Mouse (Mus musculus): Measurements from ENCODE around the gene Psmb6.
"Not testable (repeated sequence)": the region's sequence is repeated elsewhere in the genome, so short reads cannot be mapped to it uniquely, and the experiment has no call there.

The Psmb6 gene

DNA sequence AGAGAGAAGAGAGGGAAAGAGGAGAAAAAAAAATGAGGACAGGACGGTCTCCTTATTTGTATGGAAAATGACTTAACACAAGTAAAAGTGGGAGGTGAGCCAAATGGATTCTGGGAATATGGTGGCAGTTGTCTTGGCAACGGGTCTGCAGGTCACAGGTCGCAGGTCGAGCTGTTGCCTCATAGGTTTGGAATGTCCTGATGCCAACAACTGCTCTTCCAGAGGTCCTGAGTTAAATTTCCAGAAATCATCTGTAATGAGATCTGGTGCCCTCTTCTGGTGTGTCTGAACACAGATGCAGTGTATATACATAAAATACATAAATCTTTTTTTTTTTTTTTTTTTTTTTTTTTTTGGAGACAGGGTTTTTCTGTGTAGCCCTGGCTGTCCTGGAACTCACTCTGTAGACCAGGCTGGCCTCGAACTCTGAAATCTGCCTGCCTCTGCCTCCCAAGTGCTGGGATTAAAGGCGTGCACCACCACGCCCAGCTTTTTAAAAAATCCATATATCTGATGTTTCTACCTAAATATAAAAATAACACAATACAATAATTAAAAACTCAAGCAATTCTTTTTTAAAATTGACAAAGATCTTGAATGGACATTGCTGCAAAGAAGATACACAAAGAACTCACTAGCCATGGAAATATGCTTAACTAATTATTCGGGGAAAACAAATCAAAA, 1.7 kb upstream of the Psmb6 start:
- DNase-seq = not testable (repeated sequence)

- DNase-seq = no peak
These were observed 385 bp upstream of the Psmb6 start for GRCm38 (mm10) chr11:70524782-70525181.

DNA sequence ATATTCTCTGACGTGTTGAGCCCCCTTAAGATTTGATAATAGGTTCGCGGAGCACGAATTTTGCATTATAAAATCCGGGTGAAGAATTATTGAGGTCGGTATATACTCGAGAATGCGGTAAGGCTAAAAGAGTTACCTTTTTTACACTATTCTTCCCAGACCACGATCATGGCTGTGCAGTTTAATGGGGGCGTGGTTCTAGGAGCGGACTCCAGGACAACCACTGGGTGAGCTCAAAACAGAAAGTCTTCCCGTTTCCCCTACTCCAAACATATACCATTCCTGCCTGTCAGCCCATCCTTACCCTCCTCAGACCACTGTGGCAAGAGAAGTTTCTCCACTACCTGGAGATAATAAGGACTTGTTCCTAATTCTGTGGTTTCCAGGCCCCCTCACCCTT, 559 bp downstream of the Psmb6 start:
- DNase-seq = no peak

DNA sequence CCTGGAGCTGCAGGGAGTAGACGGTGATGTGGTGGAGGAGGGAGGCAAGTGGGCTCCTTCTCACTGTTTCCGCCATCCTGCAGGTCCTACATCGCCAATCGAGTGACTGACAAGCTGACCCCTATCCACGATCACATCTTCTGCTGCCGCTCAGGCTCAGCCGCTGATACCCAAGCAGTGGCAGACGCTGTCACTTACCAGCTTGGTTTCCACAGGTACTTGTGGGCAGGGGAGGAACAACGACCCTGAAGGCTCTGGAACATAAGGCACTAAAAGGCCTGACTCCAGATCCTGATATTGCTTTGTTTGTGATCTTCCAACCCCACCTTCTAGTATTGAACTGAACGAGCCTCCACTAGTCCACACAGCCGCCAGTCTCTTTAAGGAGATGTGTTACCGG, 1.0 kb downstream of the Psmb6 start:
- DNase-seq = no peak

- no peak for DNase-seq
These were observed 3.4 kb downstream of the Psmb6 start for GRCm38 (mm10) chr11:70528610-70529009.

- not testable (repeated sequence) for DNase-seq
These were observed 5.9 kb downstream of the Psmb6 start for GRCm38 (mm10) chr11:70531065-70531464.

DNA sequence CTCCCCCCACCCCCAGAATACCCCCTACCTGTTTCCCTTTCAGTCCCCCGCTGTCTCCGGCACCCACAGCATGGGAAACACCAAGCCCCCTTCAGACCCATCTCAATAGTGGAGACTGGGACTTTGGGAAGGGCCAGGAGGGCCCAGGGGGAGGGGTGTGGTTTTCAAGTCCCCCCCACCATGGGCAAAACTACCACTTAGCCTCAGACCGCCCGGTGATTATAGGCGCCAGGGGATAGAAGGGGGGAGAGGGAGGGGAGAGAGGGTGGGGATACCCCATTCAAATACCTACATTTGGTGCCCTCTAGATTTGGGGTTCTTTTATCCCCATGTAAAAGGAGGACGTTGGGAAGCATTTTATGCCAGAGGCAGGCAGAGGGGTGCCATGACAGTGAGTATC, 7.7 kb downstream of the Psmb6 start, which contains the start of gene Gm40193:
TSS of gene Gm40193 (minus strand) at position 101 of the 400 bp plus-strand sequence.
- no peak for DNase-seq

- DNase-seq = no peak
These were observed 14.3 kb downstream of the Psmb6 start for GRCm38 (mm10) chr11:70539423-70539822.

DNA sequence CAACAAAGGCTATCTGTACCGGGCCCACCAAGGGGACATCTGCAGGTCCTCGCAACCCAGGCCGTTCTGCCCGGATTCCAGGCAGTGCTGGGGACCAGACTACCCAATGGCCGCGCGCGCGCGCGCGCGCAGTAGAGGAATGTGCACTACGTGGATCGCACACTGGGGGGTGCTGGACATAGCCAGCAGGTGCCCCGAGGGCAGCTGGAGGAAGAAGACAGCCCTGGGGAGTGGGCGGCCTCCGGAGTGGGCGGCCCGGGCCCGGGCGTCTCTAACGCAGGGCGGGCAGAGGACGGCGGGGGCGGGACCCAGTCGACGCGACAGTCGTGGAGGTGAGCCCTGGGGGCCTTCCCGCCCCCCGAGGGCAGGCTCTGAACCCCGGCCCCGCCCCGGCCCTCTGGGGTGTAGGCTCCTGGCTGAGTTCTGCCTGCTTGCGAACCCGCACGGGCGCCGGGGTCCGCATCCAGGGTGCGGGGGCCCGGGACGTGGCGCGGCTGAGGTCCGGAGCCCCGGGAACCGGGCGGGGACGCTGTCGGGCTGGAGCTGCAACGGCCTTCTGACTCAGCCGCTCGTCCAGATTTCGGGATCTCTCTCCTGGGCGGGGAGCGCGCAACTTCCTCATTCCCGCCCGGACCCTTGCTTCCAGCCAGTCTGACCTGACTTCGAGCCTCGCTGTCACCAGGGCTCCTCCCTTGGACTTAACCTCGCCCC, 14.9 kb downstream of the Psmb6 start, which contains the start of gene Pld2:
TSS of gene Pld2 (plus strand) at position 188 of the 711 bp plus-strand sequence.
- peak; percentile 89 for DNase-seq

- no peak for DNase-seq
These were observed 15.8 kb downstream of the Psmb6 start for GRCm38 (mm10) chr11:70540928-70541327.

GRCm38 (mm10) chr11:70541415-70541814, 16.2 kb downstream of the Psmb6 start:
- no peak for DNase-seq

- DNase-seq = no peak
These were observed 19.3 kb downstream of the Psmb6 start for GRCm38 (mm10) chr11:70544496-70544895.

GRCm38 (mm10) chr11:70551526-70551925, 26.4 kb downstream of the Psmb6 start:
- no peak for DNase-seq

DNA sequence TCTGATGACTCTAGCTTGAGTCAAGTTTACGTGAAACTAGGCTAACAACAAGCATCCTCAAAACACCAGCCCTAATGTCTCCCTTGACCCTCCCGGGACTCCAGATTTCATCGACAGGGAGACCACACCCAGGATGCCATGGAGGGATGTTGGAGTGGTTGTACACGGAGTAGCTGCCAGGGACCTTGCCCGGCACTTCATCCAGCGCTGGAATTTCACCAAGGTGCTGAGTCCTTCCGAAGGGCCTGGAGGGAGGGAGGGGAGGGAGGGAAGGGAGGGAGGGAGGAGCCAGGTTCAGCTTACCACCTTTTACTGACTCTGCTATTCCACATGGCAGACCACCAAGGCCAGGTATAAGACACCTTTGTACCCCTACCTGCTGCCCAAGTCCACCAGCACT, 28.8 kb downstream of the Psmb6 start:
- DNase-seq = no peak

GRCm38 (mm10) chr11:70557545-70557944, 32.4 kb downstream of the Psmb6 start:
- DNase-seq = no peak

GRCm38 (mm10) chr11:70561937-70562286, 36.7 kb downstream of the Psmb6 start:
- DNase-seq = no peak

DNA sequence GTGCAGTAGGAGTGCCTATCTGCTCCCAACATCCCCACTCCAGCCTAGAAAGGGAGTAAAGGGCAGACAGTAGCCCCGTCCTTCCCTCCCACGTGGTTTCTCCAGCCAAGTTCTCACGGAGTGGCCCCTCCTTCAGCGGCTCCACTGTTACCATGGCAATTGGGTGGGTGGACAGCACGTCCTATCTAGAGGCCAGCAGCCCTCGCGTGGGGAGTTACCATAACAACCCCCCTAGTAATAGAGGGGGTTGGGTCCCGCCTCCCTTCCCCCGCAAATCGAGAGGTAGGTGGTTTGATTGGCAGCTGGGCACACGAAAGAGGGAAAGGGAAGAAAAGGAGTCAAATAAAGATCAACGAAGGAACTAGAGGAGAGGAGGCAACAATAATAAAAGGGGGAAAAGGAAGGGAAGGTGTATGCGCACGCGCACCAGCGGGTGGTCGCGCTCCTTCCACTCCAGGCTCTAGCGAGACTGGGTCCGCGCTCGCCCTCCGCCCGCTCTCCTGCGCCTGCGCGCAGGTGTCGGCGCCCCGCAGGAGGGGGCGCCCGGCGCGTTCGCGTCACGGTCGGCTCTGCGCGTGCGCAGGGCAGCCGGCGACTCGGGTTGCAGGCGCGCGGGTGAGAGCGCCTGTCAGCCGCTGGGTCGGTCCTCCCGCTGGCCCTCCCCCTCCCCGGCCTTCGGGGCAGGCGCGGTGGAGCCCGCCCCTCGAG, 37.3 kb downstream of the Psmb6 start, which contains the start of gene Mink1:
TSS of gene Mink1 (plus strand) at position 595 of the 708 bp plus-strand sequence.
- DNase-seq = peak; percentile 89

DNA sequence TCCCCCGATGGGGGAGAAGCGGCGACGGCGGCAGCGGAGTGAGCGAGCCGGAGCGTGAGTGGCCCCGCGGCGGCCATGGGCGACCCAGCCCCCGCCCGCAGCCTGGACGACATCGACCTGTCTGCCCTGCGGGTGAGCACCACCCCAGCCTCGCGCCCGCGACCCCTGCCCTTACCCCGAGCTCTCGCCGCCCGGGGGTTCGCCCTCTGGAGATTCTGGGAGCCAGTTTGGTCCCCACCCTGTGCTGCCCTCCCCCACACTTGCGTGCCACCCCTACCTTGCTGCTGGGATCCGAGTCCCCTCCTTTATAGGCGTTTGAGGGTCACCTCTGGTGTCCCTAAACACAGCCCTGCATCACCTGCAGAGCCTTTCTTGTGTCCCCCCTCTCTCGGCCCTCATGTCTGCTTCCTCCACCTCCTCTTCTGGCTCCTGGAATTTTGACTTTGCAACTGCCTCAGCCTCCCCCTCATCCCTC, 37.9 kb downstream of the Psmb6 start:
- no peak for DNase-seq

DNA sequence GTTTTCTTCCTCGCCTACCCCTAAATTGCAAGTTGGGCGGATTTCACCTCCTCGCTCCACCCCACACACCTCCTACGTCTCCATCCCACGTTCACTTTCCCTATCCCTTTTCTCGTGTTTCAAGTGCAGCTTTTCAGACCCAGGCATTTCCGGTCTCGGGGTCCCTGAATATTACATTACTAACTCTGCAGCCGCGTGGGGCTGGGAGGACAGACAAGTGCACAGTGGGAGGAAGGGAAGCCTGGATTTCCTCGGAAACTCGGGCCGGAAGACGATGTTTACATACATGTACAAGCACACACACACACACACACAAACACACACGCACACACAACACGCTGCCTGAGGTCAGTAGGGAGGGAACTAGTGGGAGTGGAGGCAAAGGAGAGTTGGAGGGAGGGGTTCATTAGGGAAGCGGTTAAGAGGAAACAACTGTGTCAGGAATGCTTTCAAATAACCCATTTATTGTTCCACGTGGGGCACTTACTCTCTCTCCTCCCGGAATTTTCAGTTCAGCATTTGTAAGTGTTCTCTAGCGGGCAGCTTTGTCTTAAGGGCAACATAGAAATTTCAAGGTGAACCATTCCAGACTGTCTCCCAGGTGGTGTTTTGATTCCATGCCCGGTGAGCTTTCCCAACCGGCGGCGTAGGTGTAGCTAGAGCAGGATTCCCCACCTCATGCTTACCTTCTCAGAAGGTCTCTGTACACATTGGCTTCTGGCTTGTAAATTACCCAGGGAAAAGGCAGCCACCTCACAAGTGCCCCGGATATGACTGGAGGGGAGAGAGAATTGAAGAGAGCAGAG, 38.5 kb downstream of the Psmb6 start:
- DNase-seq = no peak

DNA sequence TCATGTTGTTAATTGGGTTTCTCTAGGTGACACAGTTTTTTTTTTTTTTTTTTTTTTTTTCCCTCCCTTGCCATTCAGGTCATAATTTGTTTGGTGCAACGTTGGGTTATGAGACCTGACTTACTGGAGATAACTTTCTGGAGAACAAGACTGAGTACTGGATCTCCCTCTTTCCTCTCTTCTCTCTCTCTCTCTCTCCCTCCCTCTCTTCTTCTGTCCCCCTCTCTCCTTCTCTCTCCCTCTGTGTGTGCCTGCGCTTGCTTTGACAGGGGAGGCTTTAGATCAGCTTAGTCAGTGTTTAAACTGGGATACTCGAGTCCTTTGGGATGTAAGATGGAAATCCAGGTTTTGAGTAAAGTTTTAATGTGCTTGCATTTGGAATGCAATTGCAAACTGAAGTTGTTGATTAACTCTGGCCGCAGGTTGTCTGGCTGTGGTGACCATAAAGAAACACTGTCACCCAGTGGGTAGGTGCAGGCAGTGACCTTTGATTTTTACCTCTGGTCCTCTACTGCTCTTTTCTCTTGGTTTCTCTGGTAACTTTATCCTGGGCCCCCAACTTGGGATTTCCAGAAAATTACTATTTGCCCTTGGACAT, 39.2 kb downstream of the Psmb6 start:
- no peak for DNase-seq

GRCm38 (mm10) chr11:70566586-70566985, 41.4 kb downstream of the Psmb6 start:
- DNase-seq = no peak

GRCm38 (mm10) chr11:70570614-70571013, 45.4 kb downstream of the Psmb6 start:
- DNase-seq = not testable (repeated sequence)
